Mouse (Mus musculus) ES-E14 (cell line): ENCODE results near the gene Crygd.

Experiments used
- CHD2 ChIP-seq: IDR thresholded peaks from 2 replicates; pipeline ENCODE4 v1.6.1; 2014; ENCODE audit warnings: mild to moderate bottlenecking, low read depth, low read length, inconsistent platforms
- HCFC1 ChIP-seq: IDR thresholded peaks from 2 replicates; pipeline ENCODE4 v1.6.1; 2012; ENCODE audit warnings: low read length, inconsistent platforms, borderline replicate concordance; ENCODE audit not compliant: insufficient read depth
- MAFK ChIP-seq: IDR thresholded peaks from 2 replicates; pipeline ENCODE4 v1.6.1; 2014; ENCODE audit warnings: mild to moderate bottlenecking, low read depth, low read length, inconsistent platforms; ENCODE audit not compliant: insufficient read depth
- ZNF384 ChIP-seq: IDR thresholded peaks from 2 replicates; pipeline ENCODE4 v1.6.1; 2012; ENCODE audit warnings: low read depth, low read length, inconsistent platforms

DNA sequence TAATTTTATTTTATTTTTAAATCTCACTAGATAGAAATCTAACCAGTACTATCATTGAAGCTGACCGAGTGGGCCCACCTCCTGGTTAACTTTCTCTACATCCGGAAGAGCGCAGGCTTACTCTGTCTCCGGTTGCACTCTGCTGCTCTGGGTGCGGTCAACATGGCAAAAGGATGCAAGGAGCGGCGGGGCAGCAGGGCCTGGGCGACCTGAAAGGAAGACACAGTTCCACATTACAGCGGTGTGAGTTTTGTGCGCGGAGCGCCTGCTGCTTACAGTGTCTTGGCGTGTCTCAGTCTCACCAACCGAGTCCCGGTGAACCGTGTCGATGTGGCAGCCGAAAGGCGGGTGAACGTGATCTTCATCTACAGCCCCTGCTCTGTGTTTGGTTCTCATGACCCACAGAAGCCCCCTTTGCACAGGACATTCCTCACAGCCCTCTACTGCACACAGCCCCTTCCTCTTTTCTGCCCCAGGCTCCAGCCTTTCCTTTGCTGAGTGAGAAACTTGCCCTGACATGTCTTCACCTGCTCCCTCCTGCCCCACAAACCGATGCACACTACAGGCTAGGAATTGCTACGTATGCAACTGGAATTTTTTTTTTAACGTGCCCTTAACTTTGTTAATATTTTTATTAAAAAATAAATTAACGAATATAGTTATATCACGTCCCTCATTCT, 46.6 kb upstream of the Crygd start:
- no peak for TF ChIP-seq CHD2
- no peak for TF ChIP-seq MAFK
- no peak for TF ChIP-seq ZNF384
- no peak for TF ChIP-seq HCFC1
